Mouse (Mus musculus) heart, embryonic 10.5 days (tissue): Measurements from ENCODE around the gene Rfxap. TPM values are rescaled to one million over a fixed set of nuclear protein-coding genes. Genes with fewer than 3 reads are reported as not detected.

Experiments
- DNase-seq: peaks from one replicate; pipeline ENCODE4 v3.0.0-alpha.2; 2017; ENCODE audit warnings: low spot score
- H3K27ac ChIP-seq: fragments of 300-500 bp; sonication (generic); 2 replicates; pipeline ENCODE4 v1.5.1; 2016; ENCODE audit warnings: mild to moderate bottlenecking
- H3K27me3 ChIP-seq: fragments of 300-500 bp; sonication (generic); 2 replicates; pipeline ENCODE4 v1.6.1; 2016; ENCODE audit warnings: mild to moderate bottlenecking; ENCODE audit not compliant: poor library complexity, insufficient read depth, severe bottlenecking
- H3K36me3 ChIP-seq: fragments of 300-500 bp; sonication (generic); 2 replicates; pipeline ENCODE4 v1.6.1; 2016; ENCODE audit warnings: mild to moderate bottlenecking, moderate library complexity
- H3K4me1 ChIP-seq: fragments of 300-500 bp; sonication (generic); 2 replicates; pipeline ENCODE4 v1.6.1; 2016; ENCODE audit warnings: mild to moderate bottlenecking
- H3K4me3 ChIP-seq: fragments of 300-500 bp; sonication (generic); 2 replicates; pipeline ENCODE4 v1.5.1; 2016; ENCODE audit warnings: mild to moderate bottlenecking, moderate library complexity
- H3K9me3 ChIP-seq: fragments of 300-500 bp; sonication (generic); 2 replicates; pipeline ENCODE4 v1.6.1; 2016; ENCODE audit warnings: mild to moderate bottlenecking, moderate library complexity
- WGBS: fragments of 180-500 bp; shearing (Covaris S2); methylation state at CpG from one replicate; pipeline ENCODE4 v1.1.7; 2016; 5-methylcytosine and 5-hydroxymethylcytosine counted together
- polyA plus RNA-seq: library from polyadenylated mRNA; unstranded; fragments of >200 nt; fragmentation: Nextera tagmentation; extraction: Ambion mirVana; gene quantifications from 2 replicates; pipeline ENCODE4 v1.2.1, GENCODE M21; 2016

The Rfxap gene
- polyA plus RNA-seq, 1 experiment from 2014 or later: 43.6 TPM

DNA sequence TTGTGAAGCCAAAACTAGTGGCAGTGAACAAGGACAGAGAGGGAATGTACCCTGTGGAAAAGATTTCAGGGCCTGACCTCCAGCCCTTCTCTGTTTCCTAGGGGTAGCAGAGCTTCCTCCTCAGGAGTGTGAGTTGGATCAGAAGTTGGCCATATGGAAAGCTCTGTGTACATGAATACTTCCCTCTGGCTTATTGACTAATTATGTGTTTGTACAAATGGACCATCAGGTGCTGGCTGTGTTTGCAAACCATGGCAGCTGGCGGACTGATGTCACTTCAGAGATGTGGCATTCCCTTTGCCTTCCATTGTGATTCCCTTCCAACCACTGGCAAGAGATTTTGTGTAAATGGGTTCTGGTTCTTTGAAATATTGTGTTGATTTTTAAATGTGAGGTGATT, 46.3 kb downstream of the Rfxap start:
- Histone ChIP-seq H3K36me3 (no peaks in the 10 kb centered on the region), H3K27me3 (no peaks in the 10 kb centered on the region), H3K4me1 (peaks cover 15% of the 10 kb centered on the region), H3K4me3 (no peak overlapping the region), H3K27ac (no peak overlapping the region), H3K9me3 (no peaks in the 10 kb centered on the region)
- no peak for DNase-seq
- 82% methylated on average over 1 of the region's 1 CpGs for WGBS

DNA sequence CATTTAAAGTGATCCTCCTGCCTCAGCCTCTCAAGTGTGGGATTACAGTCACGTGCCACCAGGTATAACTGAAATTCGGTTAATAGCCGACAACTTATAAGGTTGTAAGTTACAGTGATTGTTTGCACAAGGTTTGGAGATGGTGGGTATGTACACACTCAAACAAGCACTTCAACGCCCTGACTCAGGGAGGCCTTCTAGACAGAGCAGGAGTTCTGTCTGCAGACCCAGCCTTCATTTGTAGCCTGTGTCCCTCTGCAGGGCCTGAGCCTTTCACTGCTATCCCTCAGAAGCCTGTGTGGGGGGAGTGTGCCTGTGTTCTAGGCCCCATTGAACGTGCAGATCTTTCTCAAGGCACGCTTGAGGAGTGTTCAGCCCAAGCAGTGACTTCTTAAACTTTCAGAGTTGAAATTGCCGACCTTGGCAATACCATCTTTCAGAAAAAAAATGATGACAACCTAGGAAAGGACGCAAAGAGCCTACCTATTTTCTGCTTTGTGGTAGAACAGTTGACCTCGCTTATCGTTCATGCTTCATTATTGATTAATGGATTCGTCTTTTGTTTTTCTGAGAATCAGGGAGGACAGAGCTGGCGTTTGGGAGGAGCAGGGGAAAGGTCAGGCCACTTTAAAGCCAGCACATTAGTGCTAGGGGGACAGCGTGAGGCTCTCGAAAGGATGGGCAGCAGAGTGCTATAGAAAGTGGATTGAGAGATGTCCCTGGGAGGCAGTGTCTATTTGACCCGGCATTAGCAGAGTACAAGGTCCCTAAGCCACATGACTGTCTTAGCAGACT, 47.1 kb downstream of the Rfxap start:
- H3K4me1 ChIP-seq: peaks cover 18% of the 10 kb centered on the region
- no peaks in the 10 kb centered on the region for H3K9me3 ChIP-seq
- no peak overlapping the region for H3K4me3 ChIP-seq
- DNase-seq: no peak
- 72% methylated on average over 15 of the region's 15 CpGs for WGBS
- H3K27ac ChIP-seq: no peak overlapping the region
- no peaks in the 10 kb centered on the region for H3K36me3 ChIP-seq
- H3K27me3 ChIP-seq: 0 out of 2 replicates have a peak, but pooled peaks cover 2% of the 10 kb centered on the region

DNA sequence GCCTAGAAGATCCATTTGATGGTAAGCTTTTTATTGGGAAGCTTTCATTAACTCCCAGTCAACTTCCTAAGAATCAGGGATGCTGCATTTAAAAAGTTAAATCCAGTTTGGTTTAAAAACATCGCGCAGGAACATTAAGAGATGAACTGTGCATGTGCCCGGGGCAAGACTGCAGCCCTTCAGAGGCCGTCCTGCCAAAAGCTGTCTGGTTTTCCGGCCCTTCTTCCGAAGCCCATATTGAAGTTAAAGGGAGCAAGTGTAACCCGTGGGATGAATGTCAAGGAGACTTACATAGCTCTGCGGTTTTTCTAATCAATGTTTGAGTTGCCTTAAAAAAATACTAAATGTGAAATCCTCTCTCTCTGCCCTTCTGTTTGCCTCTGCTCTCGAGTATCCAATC, 48.4 kb downstream of the Rfxap start:
- H3K9me3 ChIP-seq: no peaks in the 10 kb centered on the region
- no peak overlapping the region for H3K4me3 ChIP-seq
- peaks cover 10% of the 10 kb centered on the region; the same call in 1 of the 2 replicates for H3K27me3 ChIP-seq
- H3K27ac ChIP-seq: no peak overlapping the region
- WGBS: 75% methylated on average over 9 of the region's 9 CpGs
- peaks cover 25% of the 10 kb centered on the region for H3K4me1 ChIP-seq
- H3K36me3 ChIP-seq: no peaks in the 10 kb centered on the region
- no peak for DNase-seq

DNA sequence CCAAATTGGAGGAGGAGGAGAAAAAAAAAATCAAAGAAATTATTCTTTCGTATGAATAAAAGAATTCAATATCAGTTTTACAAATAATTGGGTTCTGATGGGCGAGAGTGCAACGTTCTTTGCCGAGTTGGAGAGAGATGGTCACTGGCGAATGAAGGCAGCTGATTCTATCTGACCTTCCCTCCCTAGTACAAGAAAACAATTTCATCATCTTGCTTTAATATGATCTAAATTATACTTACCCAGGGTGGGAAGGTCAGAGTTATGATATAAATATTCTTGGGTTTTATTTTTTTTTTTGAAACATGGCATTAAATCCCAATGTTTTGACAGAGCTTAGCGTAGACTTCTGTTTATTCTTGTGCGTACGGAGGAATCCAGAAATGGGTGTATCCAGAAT, 50.1 kb downstream of the Rfxap start:
- no peaks in the 10 kb centered on the region for H3K9me3 ChIP-seq
- no peaks in the 10 kb centered on the region for H3K36me3 ChIP-seq
- H3K27ac ChIP-seq: no peak overlapping the region
- DNase-seq: no peak
- peaks cover 22% of the 10 kb centered on the region for H3K4me1 ChIP-seq
- 87% methylated on average over 8 of the region's 8 CpGs for WGBS
- no peak overlapping the region for H3K4me3 ChIP-seq
- peaks cover 10% of the 10 kb centered on the region; the same call in 1 of the 2 replicates for H3K27me3 ChIP-seq

DNA sequence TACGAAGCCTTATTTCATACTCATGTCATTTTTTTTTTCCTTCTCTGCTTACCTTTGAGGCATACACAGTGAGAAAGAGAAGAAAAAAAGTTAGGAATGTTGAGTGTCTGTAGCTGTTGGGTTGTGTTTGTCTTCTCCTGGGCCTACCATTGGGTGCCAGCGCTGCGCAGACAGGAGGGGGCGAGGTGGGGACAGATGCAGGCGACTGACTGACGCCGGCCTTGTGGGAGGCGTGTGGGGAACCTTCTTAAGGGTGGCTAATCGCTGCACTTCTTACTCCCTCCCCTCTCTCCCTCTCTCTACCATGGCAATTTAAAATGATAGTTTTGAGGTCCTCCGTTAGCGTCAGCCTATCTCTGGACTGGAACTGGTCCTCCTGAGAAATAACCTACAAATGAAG, 51.5 kb downstream of the Rfxap start:
- Histone ChIP-seq H3K4me3 (peak overlapping the region; percentile 74), H3K9me3 (no peaks in the 10 kb centered on the region), H3K27me3 (peaks cover 10% of the 10 kb centered on the region; the same call in 1 of the 2 replicates), H3K36me3 (peaks cover 5% of the 10 kb centered on the region), H3K27ac (peak overlapping the region; percentile 90), H3K4me1 (peaks cover 21% of the 10 kb centered on the region)
- DNase-seq: no peak
- WGBS: 0% methylated on average over 11 of the region's 11 CpGs

DNA sequence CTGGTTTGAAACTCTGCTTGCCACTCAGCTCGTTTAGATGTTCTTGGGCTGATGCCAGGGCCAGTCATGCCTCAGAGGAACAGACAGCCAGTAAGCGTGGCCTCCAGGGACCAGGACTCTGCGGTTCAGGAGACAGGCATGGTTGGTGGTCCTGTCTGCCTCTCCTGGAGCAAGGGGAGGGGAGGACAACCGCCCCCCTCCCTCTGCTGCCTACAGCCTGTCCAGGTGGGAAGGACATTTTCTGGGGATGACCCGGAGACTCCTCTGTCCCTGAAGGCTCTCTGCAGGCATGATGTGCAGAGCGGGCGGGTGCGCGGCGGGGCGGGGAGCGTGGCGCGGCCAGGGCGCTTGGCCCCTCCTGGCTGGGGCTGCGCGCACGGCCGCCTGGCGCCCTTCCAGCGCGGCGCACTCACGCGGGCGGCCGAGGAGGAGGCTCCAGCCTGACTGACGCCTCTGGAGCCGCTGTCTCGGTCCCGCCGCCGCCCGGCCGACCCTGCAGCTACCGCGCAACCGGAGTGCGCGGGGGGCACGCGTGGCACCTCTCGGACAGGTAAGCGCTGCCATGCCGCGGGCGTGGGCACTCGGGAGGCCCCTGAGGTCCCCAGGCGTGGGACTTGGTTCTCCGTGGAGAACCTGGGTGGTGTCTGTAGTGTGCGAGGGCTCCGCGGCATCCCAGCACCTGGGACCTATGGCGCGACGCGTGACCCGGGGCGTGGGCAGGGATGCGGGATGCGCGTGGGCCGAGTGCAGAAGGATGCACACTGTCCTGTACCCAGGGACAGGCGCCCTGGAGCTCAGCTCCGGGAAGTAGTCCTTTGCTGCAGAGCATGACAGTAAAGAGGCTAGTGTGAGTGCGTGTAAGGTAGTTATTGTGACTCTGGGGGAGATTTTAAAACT, 52.2 kb downstream of the Rfxap start, which contains the start of gene Smad9:
Smad9 (plus strand) TSS at position 438 of the 897 bp plus-strand sequence.
- Histone ChIP-seq H3K9me3 (no peaks in the 10 kb centered on the region), H3K27ac (peak within 1 kb of the TSS; percentile 90), H3K36me3 (peaks cover 12% of the 10 kb centered on the region), H3K27me3 (peaks cover 10% of the 10 kb centered on the region; the same call in 1 of the 2 replicates), H3K4me1 (peaks cover 15% of the 10 kb centered on the region), H3K4me3 (peak within 1 kb of the TSS; percentile 74)
- WGBS: under 1% methylated on average over 62 of the region's 66 CpGs
- DNase-seq: peak; percentile 81

DNA sequence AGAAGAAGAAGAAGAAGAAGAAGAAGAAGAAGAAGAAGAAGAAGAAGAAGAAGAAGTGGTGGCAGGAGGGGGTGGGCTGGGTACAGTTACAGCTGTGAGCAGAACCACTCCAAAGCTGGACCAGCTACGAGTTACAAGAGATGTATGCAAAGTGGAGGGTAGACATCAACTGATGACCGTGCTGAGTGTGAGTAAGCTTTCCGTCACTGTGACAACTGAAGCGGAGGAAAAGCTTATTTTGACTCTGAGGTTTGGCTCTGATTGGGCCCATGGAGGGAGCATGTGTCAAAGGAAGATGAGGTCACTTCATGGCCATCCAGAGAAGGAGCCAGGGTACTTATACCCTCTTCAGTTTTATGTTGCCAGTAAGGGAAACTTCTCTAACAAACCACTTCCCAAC, 54.2 kb downstream of the Rfxap start:
- Histone ChIP-seq H3K36me3 (peaks cover 32% of the 10 kb centered on the region), H3K9me3 (no peaks in the 10 kb centered on the region), H3K4me3 (no peak overlapping the region), H3K4me1 (peaks cover 14% of the 10 kb centered on the region), H3K27ac (no peak overlapping the region), H3K27me3 (peaks cover 10% of the 10 kb centered on the region; the same call in 1 of the 2 replicates)
- 76% methylated on average over 4 of the region's 4 CpGs for WGBS
- no peak for DNase-seq

Other genes with a start within 250 kb of the Rfxap start
- gene Supt20, start 115.0 kb downstream of the Rfxap start, polyA plus RNA-seq: 77.3 and 91.8 TPM in 2 replicates
- gene Gm21958, start 93.4 kb downstream of the Rfxap start, polyA plus RNA-seq: 0.63 TPM in 1 of 2 replicates, not detected in the other
- 120 and 156 TPM in 2 replicates for gene Exosc8, start 72.4 kb downstream of the Rfxap start, polyA plus RNA-seq
- 39.5 and 49.1 TPM in 2 replicates for gene Alg5, start 72.3 kb downstream of the Rfxap start, polyA plus RNA-seq
- 1.2 and 1.9 TPM in 2 replicates for gene Smad9, start 52.2 kb downstream of the Rfxap start, polyA plus RNA-seq
- gene Sertm1, start 108.1 kb upstream of the Rfxap start, polyA plus RNA-seq: 0.13 and 0.23 TPM in 2 replicates
- 0.65 and 1.2 TPM in 2 replicates for gene Ccna1, start 247.7 kb upstream of the Rfxap start, polyA plus RNA-seq